8 mouse cellular contexts compared by ENCODE assay signal in the genomic region with DNA sequence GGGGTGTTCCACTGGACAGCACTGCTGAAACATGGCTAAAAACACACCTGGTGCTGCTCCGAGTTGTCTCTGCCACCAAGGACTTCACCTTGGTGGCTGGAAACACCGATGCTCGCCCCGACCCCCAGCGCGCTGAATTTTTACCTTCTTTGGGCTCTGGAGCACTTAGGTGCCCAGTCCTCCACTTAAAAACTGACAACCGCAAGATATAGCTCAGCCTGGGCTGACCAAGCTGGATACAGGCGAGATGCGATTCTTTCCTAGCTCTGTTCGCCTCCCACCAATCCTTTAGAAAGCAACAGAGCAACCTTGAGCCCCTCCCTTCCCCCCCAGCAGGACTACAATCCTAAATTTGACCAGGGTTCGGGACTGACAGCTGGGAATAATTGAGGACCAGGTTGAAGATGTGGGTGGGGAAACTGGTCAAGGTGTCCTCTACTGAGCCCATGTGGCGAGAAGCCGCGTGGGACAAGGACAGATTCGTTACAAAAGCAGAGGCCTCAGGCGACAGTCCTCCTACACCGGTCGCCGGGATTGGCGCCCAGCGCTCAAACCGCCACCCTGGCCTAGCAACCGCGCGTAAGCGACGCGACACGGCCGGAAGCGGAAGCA. TPM values are rescaled to one million over a fixed set of nuclear protein-coding genes. Genes with fewer than 3 reads are reported as not detected.
DNase-seq lines count a peak whose midpoint lies in the region; ATAC-seq and TF ChIP-seq lines count a peak whose summit lies in the region.

No protein-coding gene starts in this region.

- 0 out of 2 replicates have a peak, but pooled peaks have one; percentile 14 for ATAC-seq in erythroblast, adult 5-6 weeks (replicated peaks; ENCODE audit: low FRiP score, poor library complexity, severe bottlenecking)

- DNase-seq in gastrocnemius, adult 2 months, result peak; percentile 18
- no peak for DNase-seq in gastrocnemius, postnatal 14 days
- DNase-seq in retina, embryonic 14.5 days (ENCODE audit: low spot score), result peak; percentile 1
- no peak for DNase-seq in retina, postnatal 1 day
- DNase-seq in layer of hippocampus, postnatal 10 days (ENCODE audit: low spot score in 2 of 2), result peak; percentile 5 to 13
- DNase-seq in naive thymus-derived CD4-positive, alpha-beta T cell, adult 2 months (ENCODE audit: low read depth), result peak; percentile 86
- DNase-seq in gastrocnemius, postnatal 25 days, result no peak

- H3K4me3 ChIP-seq in gastrocnemius, adult 2 months, result peak overlapping the region; percentile 90

- H3K27ac ChIP-seq in gastrocnemius, adult 2 months, result peak overlapping the region; percentile 98

- no peak for TF ChIP-seq CTCF in gastrocnemius, adult 2 months (IDR thresholded peaks at IDR 0.05)

- intact Hi-C loops in gastrocnemius, adult 2 months (cut with DNase I), result no loop called here
- intact Hi-C loops in gastrocnemius, postnatal 14 days (cut with DNase I; ENCODE audit: low total_unique reads), result no loop called here

RNA-seq across cellular contexts. Expression of a gene that starts 0.7 kb away (rescaled TPM):
- 10 to 100 TPM; 40.1 to 44.2 TPM for total RNA-seq in gastrocnemius, adult 2 months (2021)
- total RNA-seq in gastrocnemius, postnatal 14 days (2021), result 10 to 100 TPM; 33.0 to 36.4 TPM
- 24.7 and 27.9 TPM in 2 replicates for total RNA-seq in erythroblast, adult 5-6 weeks (2015; ENCODE audit: low replicate concordance)
- total RNA-seq in erythroblast, adult 5-6 weeks (2017; ENCODE audit: low replicate concordance), result 26.9 and 32.4 TPM in 2 replicates
- 10 to 100 TPM; 22.5 to 22.9 TPM for total RNA-seq in layer of hippocampus, postnatal 10 days (2021)
- total RNA-seq in gastrocnemius, postnatal 25 days (2021), result 10 to 100 TPM; 41.8 to 42.4 TPM

Comparison
In these comparisons a context has a peak if more than half of its experiments do, and no peak if none do; other contexts are left out.
1. DNase-seq: peak in gastrocnemius, adult 2 months (single experiment), retina, embryonic 14.5 days (single experiment), layer of hippocampus, postnatal 10 days (2 of 2) and naive thymus-derived CD4-positive, alpha-beta T cell, adult 2 months (single experiment); none in gastrocnemius, postnatal 14 days (single experiment), retina, postnatal 1 day (single experiment) and gastrocnemius, postnatal 25 days (single experiment).